Mouse (Mus musculus) layer of hippocampus, adult 2 months (tissue): ENCODE measurements at regions not wholly inside any gene's neighbourhood (a gene's known extent, or its start where the extent isn't known, plus 50 kb on each side); places are given as distances from the start of the nearest gene placed in this dataset.

Experiments used
- DNase-seq, 2 experiments: peaks; one replicate each; pipeline ENCODE4 v3.0.0; 2022; ENCODE audit warnings: low spot score in 2 of 2
- H3K27ac ChIP-seq: fragments of 200-600 bp; 2 replicates; pipeline ENCODE4 v1.8.1; 2022
- H3K4me3 ChIP-seq: fragments of 200-600 bp; 2 replicates; pipeline ENCODE4 v1.8.1; 2022; ENCODE audit warnings: mild to moderate bottlenecking
- CTCF ChIP-seq: fragments of 200-600 bp; conservative IDR thresholded peaks from 2 replicates; pipeline ENCODE4 v1.8.1; 2022; ENCODE audit warnings: antibody characterized with exemption, mild to moderate bottlenecking, moderate library complexity

DNA sequence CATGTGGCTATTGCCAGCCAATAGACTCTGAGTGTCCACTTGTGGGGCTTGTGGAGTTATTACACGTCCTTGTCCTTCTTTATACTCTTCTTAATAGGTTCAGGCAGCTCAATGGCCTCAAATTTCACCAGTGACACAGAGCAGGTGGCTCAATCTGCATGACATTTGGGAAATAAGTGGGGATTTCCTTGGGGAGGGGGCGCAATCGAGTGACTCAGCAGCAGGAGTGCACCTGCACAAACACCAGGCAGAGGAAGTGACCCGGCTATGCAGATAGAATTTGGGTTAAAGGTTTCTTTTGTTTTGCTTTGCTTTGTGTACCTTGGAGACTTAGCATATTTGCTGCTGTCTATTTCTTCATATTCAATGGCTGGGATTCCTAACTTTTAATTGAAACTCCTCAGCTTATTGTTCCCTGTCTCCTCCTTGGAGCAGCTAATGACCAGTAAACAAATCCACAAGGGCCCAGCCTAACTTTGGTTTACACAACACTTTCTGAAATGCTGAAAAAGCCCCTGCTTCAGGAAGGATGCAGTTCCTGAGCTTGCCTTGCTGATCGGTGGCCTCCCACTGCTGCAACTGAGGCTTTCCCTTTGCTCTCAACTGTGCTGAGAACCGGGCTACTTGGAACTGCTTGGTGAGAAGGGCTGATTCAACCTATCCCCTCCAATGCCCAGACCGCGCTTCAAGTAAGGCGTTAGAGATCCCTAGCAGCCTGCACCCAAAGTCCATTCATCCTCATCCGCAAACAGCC, 95.4 kb upstream of the Ercc4 start:
- no peak for DNase-seq
- Histone ChIP-seq H3K27ac (no peak overlapping the region), H3K4me3 (no peak overlapping the region)
- no peak for TF ChIP-seq CTCF

DNA sequence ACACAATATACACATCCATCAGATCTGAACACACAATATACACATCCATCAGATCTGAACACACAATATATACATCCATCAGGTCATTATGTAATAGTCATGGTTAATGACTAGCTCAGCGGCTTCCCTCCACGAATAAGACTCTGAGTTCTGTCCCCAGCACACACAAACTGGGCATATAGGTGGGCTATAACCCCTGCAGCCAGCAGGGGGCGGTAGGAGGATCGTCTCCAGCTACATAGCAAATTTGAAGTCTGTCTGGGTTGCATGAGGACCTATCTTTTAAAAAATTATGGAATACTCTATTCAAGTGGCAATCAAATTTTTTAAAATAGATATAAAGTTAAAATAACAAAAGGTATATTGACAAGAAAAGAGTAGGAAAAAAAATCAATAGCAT, 86.6 kb upstream of the Ercc4 start:
- Histone ChIP-seq H3K4me3 (no peak overlapping the region), H3K27ac (no peak overlapping the region)
- peak in 1 of 2 experiments; percentile 34 for DNase-seq
- peak; percentile 78 for TF ChIP-seq CTCF

DNA sequence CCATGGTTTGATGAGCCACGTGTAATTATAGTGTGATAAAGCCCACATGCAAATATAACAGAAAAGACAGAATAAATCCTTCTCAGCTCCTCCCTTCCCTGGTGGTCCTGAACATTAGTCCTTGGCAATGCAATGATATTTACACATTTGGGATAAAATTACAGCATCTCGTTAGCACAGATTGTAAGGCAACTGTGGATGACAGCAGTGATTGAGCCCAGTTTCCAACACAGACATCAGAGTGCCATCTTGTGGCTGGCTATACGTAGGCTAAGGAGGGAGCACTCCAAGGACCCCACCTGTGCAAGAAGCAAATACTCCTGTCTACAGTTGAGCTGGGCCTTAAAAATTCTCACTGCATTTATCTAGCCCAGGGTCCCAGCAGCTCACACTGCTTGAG, 84.1 kb upstream of the Ercc4 start:
- Histone ChIP-seq H3K27ac (peak overlapping the region; percentile 82), H3K4me3 (no peak overlapping the region)
- DNase-seq = peak; percentile 68 to 72
- peak; percentile 82 for TF ChIP-seq CTCF

DNA sequence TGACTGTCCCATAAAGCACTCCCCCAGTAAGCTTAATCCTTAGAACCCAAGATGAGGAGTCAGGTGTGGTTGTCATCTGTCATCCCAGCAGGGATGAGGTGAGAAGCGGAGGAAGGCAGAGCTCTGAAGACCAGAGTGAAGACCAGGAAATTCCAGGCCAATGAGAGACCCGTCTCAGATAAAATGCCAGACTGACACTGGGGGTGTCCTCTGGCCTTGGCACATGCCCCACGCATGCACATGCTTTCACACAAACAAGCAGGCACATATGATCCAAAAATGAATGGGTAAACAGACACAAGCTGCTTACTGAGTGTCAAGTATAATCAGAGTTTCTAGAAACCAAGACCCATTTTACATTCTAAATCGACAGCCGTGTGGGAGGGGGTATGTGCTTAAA, 75.3 kb upstream of the Ercc4 start:
- no peak for DNase-seq
- no peak overlapping the region for H3K4me3 ChIP-seq
- no peak overlapping the region for H3K27ac ChIP-seq
- TF ChIP-seq CTCF = no peak

DNA sequence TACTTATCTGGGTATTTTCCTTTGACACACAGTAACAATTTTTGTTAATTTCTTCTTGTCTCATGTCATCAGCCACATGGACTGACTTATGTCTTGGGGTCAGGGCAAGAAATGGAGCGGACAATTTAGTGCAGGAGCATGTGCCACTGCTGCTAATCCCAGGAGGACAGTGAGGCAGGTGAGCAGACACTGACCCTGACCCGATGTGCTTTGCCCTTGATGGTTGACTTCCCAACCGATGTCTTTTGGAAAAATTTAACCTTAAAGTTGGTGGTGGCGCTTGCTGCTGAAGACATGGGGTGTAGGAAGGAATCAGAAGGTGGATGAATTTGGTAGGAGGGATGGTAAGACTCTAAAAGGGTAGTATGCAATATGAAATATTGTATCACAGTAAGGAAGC, 72.9 kb upstream of the Ercc4 start:
- TF ChIP-seq CTCF = no peak
- H3K4me3 ChIP-seq = no peak overlapping the region
- no peak overlapping the region for H3K27ac ChIP-seq
- DNase-seq = no peak

DNA sequence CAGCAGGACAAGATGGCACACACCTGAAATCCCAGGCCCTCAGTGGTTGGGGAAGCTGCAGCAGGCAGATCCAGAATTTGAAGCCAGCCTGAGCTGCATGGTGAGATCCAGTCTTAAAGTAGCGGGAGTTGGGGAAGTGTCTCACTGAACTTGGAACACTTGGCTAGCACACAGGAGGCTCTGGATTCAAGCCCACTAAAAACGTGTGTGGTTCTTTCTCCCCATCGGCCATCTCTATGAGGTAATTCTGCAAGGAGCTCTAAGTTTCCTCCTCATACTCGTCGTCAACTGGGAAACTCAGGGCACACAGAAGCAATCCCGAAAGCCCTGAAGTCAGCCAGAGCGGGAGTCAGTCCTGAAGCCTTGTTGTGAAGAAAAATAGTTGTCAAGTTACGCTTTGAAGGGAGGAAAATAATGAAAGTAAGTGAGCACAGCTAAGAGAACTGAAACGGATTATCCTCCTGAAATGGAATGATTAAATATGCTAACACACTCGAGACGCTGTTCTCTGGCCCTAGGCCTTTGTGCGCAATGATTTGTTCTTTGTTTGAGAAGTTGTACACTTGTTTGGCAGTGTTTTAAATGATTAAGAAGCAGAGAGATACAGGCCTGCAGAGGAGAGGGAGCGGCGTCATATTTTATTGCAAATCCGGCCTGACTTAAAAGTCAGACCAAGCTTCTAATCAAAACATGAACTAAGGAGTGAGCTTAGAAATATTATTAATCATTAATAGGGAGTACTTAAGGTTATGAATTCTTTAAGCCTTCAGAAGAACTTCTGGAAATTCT, 69.0 kb upstream of the Ercc4 start:
- no peak overlapping the region for H3K27ac ChIP-seq
- TF ChIP-seq CTCF = no peak
- DNase-seq = no peak

DNA sequence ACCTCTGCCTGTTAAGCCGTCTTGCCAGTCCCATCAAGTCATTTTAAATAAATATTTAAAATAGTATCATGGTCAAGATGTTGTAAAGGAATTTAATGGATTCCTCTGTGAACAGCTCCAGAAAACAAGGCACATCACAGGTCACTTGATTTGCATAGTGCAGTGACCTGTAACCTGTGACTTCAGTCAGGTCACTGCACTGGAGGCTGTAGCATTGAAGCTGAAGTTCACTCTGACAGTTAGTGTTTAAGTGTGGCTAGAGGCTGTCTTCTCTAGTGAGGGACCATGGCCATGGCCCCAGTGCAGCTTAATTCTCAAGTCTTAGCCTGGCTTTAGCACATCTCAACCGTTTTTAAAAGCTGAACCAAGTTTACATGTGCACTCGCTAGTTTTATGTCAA, 68.1 kb upstream of the Ercc4 start:
- no peak for DNase-seq
- no peak overlapping the region for H3K27ac ChIP-seq
- TF ChIP-seq CTCF = no peak

More for the DNA sequence above, 69.0 kb upstream of the Ercc4 start:
- H3K4me3 ChIP-seq = no peak overlapping the region

DNA sequence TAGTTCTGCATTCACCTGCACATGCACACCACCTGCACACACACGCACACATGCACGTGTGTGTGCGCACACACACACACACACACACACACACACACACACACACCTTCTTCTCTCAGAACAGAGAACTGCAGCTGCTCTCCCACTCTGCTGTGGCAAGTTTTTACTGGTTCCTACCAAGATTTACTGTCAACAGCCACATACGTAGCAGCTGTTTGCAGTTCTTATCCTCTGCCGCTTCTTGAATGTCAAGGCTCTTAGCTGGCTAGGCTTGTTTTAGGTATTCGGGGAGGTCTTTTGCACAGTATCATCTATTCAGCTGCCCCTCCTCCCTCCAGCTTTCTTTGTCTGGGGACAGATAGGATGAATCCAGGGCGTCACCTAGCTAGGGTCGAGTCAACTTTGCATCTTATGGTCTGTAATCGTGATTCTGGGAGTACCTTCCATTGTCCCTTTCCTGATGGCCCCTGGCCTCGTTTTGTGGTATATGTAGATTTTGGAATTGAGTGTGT, 64.3 kb upstream of the Ercc4 start:
- Histone ChIP-seq H3K4me3 (no peak overlapping the region), H3K27ac (no peak overlapping the region)
- no peak for DNase-seq
- TF ChIP-seq CTCF = no peak

More for the DNA sequence above, 68.1 kb upstream of the Ercc4 start:
- no peak overlapping the region for H3K4me3 ChIP-seq

DNA sequence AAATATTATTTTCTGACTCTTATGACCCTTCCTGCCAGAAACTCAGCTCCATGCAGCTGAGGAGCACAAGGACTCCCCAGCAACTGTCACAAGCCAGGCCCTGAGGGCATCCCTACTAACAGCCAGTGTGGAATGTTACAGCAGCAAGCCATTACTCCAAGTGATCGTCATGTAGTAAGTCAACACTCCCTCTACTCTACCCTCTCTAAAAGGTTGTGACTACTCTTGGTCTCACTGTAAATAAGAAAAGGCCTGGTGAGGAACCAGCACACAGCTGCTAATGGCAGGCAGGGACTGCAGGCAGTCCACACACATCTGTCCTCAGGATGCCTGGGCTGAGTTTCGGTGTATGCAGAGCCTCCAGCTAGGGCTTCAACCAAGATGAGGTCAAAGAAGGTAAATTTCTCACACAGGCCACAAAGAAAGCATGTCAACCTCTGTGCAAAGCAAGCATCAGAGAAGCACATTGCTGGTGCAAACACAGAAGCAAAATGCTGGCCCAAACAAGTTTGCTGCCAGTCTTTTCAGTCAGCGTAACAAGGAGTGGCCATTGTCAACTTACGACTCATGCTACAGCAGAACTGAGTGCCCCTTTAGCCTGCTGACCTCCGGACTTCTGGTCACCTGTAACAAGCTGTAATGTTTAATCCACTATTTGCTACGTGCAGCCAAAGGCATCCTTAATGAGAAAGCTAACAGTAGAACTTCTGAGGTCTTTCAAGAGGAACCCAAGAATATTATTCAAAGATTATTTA, 62.9 kb upstream of the Ercc4 start:
- TF ChIP-seq CTCF = no peak
- DNase-seq = no peak
- H3K4me3 ChIP-seq = no peak overlapping the region
- no peak overlapping the region for H3K27ac ChIP-seq

DNA sequence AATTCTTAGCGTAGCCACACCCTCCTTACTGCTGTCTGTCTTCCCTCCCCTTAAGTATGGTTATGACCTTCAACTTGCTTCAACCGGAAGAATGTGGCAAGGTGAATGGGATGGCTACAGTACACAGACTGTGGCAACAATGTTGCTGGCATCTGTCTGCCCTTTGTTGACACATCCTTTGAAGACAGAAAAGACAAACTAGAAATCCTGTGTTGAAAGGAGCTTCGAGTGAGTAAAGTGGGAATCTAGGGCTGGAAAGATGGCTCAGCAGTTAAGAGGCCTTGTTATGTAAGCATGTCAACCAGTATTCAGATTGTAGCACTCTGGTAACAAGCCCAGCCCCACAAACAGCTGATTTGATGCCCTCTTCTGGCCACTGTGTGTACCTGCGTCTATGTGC, 60.2 kb upstream of the Ercc4 start:
- TF ChIP-seq CTCF = no peak; the same call in 1 of the 2 replicates
- no peak for DNase-seq
- Histone ChIP-seq H3K27ac (no peak overlapping the region), H3K4me3 (no peak overlapping the region)

DNA sequence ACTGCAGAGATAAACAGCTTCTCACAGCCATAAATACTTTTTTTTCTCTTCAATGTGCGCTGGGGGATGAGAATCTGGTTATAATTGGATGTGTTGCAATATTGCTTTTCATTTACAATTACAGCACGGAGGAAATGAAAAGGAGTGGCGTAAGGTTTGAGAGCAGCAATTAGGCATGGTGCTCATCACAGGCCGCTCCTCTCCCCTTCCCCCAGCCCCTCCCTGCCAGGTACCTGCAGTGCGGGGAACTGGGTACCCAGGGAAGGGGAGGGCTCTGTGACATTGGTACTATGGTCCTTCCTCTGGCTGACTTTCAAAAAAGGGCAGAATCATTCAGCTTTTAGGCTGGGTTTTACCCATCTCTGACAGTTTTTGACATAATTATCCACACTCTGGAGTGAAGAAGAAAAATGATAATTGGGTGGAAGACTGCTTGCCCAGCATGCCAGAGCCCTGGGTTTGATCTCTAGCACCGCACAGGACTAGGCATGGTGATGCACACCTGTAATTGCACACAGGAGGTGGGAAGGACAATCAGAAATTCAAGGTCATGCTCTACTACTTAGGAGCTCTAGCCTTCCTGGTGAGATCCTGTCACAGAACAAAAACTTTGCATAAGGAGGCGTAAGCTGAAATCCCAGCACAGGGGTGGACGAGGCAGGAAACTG, 59.1 kb upstream of the Ercc4 start:
- no peak for TF ChIP-seq CTCF
- Histone ChIP-seq H3K4me3 (no peak overlapping the region; the same call in 1 of the 2 replicates), H3K27ac (peak overlapping the region; percentile 6; the same call in 1 of the 2 replicates)
- DNase-seq = no peak

DNA sequence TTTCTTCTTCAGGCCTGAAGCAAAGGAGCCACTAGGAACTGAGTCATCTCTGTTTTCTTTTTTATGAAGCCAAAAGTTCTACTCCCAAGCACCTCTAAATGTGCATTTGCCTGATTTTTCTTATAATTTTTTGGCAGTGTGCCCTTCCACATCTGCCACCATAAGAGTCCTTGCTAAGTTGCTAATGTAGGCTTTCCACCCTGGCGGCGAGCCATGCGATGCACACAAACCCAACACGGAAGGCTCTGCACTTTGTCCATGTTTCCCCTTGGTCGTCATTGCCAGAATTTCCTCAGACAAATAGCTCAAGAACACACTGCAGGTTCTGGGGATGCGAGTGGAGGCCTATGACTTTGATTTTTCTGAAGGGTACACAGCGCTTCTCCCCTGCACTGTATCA, 54.5 kb upstream of the Ercc4 start:
- H3K4me3 ChIP-seq = no peak overlapping the region
- H3K27ac ChIP-seq = no peak overlapping the region; the same call in 1 of the 2 replicates
- no peak for DNase-seq
- TF ChIP-seq CTCF = no peak
